Mouse (Mus musculus) adrenal gland, adult (tissue): Measurements from ENCODE around the gene Map4k1.

Experiments
- DNase-seq, 2 experiments: peaks; one replicate each; pipeline ENCODE4 v3.0.0; 2022 to 2023; ENCODE audit warnings: low spot score in 1 of 2; ENCODE audit not compliant: inconsistent age in 2 of 2

Map4k1 gene

DNA sequence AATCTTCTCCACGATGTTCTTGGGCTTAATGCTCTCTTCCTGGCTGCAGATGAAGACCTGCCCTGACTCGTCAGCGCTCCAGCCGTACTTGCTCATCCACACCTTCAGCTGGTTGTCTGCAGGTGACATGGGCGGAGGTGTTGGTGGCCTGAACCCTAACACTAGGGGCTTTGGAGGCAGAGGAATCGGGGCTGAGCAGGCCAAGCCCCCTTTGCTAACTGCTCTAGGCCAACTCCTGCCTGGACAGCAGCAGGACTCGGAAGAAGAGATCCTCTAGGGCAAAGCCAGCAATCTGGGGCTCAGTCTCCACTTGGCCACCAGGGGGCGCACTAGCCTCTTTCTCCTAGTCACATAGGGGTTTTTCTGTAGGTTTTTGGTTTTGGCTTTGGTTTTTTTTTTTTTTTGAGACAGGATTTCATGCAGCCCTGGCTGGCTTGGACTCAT lies 9.3 kb upstream of the Map4k1 start:
- DNase-seq = peak; percentile 76 to 90

DNA sequence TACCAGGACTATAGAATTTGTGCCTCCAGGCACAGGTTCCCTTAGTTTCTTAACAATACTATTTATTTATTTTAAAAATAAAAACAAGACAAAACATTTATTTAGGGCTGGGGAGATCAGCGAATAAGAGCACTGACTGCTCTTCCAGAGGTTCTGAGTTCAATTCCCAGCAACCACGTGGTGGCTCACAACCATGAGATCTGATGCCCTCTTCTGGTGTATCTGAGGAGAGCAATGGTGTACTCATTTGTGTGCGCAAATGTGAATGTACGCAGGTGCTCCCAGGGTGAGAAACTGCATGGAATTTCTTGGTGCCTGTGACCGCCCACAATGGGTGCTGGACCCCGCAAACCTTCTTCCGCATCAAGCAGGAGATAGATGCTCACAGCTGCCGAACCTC lies 8.8 kb upstream of the Map4k1 start:
- peak; percentile 33 to 66 for DNase-seq

DNA sequence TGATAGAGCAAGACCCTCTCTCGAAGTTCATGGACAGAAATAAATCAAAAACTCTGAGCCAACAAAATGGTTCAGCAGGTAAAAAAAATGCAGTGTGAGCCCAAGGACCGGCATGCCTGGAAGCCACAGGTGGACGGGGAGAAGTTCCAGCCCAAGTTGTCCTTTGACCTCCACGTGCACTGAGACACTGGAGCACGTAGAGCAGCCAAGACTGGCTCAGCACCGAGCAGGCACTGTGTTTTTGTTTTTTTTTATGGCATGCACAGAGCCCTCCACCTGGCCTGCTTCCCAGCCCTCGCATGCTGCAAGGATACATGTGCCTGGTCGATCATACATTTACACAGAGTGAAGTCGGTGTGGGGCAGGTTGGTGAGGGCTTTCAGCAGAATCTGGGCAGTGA lies 4.3 kb upstream of the Map4k1 start:
- no peak for DNase-seq

DNA sequence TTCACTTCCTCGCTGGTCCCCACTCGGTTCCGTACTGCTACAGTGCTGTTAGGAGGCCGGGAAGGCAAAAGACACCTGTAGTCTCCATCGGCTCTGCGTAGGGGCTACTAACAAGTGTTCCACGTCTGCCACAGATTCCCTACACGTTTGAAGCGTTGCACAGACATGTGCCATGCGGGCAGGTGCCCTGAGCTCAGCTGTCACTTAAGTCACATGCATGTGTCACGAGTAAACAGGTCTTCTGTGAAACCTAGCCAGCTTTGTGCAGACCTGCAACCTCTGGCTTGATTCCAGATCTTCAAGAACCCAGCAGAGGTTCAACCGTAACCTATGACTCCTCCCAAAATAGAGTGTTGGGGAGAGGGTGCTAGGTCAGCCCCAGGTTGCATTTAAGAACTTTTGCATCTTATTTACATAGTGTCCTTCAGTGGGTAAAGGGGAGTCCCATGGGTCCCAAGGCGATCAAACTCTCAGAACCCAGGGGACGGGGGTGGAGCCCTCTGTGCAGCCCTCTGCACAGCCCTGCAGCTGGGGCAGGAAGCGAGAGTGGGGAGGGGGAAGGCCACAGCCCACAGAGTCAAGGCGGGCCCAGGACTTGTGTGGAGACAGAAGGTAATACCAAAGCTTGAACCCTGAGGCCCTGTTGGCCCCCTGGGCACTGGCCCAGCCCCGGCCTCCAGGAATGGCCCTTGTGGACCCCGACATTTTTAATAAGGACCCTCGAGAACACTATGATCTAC lies 594 bp downstream of the Map4k1 start:
- peak in 1 of 2 experiments; percentile 57 for DNase-seq

- DNase-seq = peak; percentile 38 to 47
Measured at GRCm38 (mm10) chr7:28983141-28983564, 1.3 kb downstream of the Map4k1 start.

GRCm38 (mm10) chr7:28983849-28984248 lies 2.0 kb downstream of the Map4k1 start:
- no peak for DNase-seq

GRCm38 (mm10) chr7:28984452-28984851 lies 2.6 kb downstream of the Map4k1 start:
- no peak for DNase-seq

DNA sequence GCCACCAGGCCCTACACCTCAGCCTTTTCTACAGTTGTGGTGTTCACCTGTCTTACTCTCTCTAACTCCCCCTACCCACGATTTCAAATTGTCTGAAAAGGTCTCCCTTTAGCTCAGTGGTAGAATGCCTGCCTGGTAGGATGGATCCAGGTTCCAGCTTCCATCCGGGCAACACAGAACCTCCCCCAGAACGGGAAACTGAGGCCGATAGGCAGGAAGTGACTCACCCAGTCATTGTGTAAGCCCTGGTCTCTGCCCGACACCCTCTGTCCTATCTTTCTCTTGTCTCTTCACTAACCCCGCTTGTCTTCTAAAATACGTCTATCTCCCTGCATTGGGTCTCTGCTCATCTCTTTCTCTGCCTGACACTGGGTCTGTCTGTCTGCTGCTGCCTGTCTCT lies 3.4 kb downstream of the Map4k1 start:
- no peak for DNase-seq

DNA sequence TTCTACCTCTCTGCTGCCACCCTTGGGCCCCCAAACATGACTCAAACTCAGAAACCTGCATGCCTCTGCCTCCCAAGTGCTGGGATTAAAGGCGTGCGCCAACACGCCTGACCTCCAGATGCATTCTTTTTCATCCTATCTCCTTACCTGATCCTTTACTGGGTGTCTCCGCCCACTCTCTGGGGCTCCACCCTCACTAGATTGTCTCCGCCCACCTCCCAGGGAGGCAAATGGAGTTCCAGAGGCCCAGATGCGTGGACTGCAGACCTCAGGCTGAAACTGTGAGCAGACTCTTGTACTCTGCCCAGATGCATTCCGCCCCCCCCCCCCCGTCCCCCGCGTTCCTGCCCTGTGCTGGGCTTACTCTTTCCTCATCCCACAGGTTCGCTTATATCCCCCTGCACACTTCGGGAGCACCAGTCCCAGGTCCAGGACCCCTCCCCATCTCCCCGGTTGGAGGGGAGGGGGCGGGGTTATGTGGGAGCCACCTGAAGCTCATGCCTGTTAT lies 9.0 kb downstream of the Map4k1 start:
- DNase-seq = no peak

DNA sequence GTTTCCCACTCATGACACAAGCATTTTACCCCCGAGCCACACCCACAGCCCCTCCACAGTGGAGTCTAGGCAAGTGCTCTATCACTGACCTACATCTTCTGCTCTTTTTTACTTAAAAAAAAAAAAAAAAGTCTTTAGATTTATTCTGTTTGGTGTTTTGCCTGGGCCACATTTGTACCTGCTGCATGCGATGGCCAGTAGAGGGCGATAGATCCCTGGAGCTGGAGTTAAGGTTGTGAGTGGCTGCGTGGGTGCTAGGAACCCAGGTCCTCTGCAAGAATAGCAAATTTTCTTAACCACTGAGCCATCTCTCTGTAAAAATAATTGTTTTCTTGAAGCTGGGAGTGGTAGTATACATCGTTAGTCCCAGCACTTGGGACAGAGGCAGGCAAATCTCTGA lies 9.8 kb downstream of the Map4k1 start:
- no peak for DNase-seq

DNA sequence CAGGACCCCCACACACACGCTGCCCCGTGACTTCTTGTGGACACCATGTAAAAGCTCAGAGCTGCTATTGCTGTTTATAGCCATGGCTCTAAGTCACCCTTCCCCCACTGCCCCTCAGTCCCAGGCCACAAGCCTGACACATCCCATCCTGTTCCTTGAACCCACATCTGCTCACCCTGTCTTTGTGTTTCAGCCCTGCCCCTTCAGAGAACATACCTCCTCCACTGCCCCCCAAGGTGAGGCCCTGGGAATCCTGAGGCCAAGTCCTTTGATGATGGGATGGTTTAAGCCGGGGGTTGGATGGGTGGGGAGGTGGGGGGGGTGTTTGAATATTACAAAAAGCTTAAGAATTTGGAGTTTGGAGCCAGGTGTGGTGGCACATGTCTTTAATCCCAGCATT lies 11.1 kb downstream of the Map4k1 start:
- no peak for DNase-seq

- DNase-seq = no peak
Measured at GRCm38 (mm10) chr7:28993402-28993801, 11.6 kb downstream of the Map4k1 start.

DNA sequence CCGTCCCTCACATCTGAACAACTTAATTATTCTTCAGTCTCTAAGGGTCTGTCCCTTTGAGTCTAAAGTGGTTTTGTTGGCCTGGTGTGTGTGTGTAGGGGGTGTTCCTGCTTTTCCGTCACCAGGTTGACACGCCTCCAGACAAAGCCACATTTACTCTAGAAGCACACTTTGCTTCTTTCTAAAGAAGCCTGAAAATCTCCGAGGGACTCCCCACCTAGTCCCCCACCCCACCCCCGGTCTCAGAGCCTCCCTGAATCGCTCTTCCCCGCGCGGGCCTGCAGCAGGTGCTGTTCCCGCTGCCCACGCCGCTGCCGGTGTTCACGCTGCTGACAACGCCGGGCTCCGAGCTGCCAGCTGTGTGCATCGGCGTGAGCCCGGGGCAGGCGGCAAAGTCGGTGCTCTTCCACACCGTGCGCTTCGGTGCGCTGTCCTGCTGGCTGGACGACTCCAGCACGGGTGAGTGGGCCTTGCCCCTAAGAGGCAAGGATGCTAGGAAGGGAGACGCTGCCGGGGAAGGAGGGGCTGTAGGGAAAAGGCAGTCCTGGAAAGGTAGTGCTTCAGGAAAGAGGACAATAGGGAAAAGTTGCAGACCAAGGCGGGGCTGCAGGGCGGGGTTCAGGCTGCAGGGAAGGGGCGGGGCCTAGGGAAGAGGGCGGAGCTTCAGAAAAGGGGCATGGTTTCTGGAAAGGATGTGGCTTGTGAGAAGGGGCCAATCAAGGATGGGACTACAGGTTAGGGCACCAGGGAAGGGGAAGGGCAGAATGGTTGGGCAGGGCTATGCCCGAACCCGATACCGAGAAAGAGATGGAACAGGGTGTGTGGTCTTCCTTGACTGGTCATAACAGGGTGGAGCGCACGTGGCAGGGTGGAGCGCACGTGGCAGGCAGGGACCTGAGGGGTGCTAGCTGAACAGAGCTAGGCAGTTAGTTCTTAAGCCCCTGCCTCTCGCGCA lies 19.1 kb downstream of the Map4k1 start:
- peak; percentile 31 to 72 for DNase-seq

DNA sequence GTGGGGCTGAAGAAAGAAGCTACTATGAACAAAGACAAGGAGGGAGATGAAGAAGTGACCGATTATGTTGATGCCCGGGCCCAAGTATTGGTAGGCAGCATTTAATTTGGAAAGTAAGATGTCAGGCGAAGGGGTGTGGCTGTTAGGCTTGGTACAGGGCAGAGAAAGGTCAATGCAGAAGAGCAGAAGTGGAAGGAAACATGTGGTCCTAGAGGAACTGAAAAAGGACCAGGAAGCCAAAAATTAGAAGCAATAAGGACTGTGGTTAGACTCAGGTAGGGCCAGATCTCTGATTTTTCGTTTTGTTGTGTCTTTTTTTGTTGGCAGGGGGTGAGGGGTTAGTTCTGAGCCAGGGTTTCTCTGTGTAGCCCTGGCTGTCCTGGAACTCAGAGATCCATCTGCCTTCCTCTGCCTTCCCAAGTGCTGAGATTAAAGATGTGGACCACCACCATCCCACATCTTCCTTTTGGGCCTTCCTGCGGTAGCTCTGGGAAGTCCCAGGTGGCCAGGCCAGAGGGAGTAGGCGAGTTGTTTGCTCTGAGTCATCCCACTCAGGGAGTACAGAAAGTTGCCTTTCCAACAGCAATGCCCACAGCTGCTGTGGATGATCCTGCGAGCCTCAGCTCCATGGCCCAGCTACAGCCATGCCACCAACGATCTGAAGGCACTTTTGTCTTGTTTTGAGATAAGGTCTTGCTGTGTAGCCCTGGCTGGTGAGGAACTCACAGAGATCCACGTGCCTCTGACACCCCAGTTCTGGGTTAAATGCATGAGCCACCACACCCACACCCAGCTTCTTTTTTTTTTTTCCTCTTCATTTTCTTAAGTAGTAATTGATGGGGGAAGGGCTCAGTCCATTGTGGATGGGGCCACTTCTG lies 25.6 kb downstream of the Map4k1 start:
- DNase-seq = no peak

GRCm38 (mm10) chr7:29008171-29008570 lies 26.3 kb downstream of the Map4k1 start:
- no peak for DNase-seq

GRCm38 (mm10) chr7:29008714-29009113 lies 26.9 kb downstream of the Map4k1 start:
- no peak for DNase-seq

- DNase-seq = no peak
Measured at GRCm38 (mm10) chr7:29014984-29015383, 33.1 kb downstream of the Map4k1 start.

DNA sequence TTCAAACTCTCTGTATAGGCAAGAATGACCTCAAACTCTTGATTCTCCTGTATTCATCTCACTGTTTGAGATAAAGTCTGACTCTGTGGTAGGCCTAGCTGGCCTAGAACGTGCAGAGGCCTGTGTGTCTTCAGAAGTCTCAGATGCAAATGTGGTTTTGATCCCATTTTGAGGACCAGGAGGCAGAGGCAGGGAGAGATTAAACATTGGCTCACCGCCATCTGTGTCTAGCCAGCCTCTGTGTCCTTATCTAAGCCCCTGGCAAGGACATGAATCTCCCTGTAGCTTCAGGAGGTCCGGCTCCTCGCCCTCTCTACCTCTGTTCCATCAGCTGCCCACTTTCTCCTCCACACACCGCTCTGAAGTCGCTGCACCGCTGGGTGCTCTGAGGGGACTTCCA lies 34.6 kb downstream of the Map4k1 start:
- no peak for DNase-seq

GRCm38 (mm10) chr7:29017222-29017621 lies 35.4 kb downstream of the Map4k1 start:
- no peak for DNase-seq

DNA sequence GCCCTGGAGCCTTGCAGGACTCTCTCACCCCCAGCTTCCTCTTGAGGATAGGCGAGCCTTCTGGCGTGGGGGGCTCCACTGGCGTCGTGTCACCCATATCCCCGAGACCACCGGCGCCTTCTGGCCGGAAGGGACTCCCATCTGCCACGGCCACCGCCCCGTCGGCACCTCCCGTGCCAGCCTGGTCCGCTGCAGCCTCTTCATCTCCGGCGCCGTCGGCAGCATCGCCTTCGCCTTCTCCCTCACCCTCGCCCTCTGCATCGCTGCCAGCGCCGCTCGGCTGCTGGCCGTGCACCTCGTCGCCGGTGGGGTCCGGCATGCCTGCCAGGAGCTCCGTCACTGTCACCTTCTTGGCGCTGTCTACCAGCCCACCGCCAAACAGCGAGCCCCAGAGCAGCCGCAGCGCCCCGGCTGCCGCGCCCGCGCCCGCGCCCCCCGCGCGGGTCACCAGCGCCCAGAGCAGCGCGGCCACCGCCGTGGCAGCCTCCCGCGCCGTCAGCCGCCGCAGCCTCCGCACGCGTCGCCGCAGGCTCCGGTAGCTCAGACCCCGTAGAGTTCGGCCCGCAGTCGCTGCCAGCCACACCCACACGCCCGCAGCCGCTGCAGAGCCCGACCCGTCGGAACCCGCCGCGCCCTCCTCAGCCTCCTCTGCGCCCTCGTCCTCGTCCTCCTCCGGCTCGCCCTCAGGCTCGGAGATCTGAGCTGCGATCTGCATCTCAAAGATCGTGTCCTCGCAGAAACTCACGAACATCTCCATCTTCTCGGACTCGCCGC lies 37.8 kb downstream of the Map4k1 start:
- no peak for DNase-seq
